Mouse (Mus musculus) olfactory bulb, adult 2 months (tissue): ENCODE results near the gene Odf3.

ENCODE experiments used
- CTCF ChIP-seq: fragments of 200-500 bp; IDR thresholded peaks from 2 replicates; pipeline ENCODE4 v1.5.1; 2012; ENCODE audit warnings: low read depth, mild to moderate bottlenecking, low read length, moderate library complexity; ENCODE audit not compliant: insufficient read depth
- POLR2A ChIP-seq: fragments of 200-500 bp; IDR thresholded peaks from 2 replicates; pipeline ENCODE4 v1.6.1; 2012; ENCODE audit warnings: mild to moderate bottlenecking, low read depth, low read length, moderate library complexity; ENCODE audit not compliant: insufficient read depth

- no peak for TF ChIP-seq CTCF
- no peak for TF ChIP-seq POLR2A
Observed at GRCm38 (mm10) chr7:140836243-140837115, 11.1 kb upstream of the Odf3 start.
